Mouse (Mus musculus): ENCODE results near the gene Focad.

- TF ChIP-seq CTCF (IDR thresholded peaks at IDR 0.05; ENCODE audit: borderline replicate concordance, control insufficient read depth, extremely low read depth, insufficient read depth, low read length, poor library complexity), result no peak
- TF ChIP-seq POLR2A (IDR thresholded peaks at IDR 0.05; ENCODE audit: control insufficient read depth, extremely low read depth, insufficient read depth, low read length, poor library complexity), result no peak
These were observed 343.5 kb downstream of the Focad start for GRCm38 (mm10) chr4:88437917-88438316.
